Mouse (Mus musculus) MN1 (cell line): ENCODE data around the gene Sbp.

Experiments used
- DNase-seq: peaks from one replicate; pipeline ENCODE4 v3.0.0-alpha.2; 2016; ENCODE audit warnings: low spot score

Gene Sbp

GRCm38 (mm10) chr17:23992789-23993553 is 51.5 kb downstream of the Sbp start:
- no peak for DNase-seq

- no peak for DNase-seq
Observed at GRCm38 (mm10) chr17:23993559-23994428, 52.3 kb downstream of the Sbp start.

GRCm38 (mm10) chr17:23994667-23995066 is 53.2 kb downstream of the Sbp start:
- DNase-seq = no peak
